Mouse (Mus musculus): Measurements from ENCODE around the gene Araf. TPM values are rescaled to one million over a fixed set of nuclear protein-coding genes. Genes with fewer than 3 reads are reported as not detected.
A peak's percentile ranks its signal among the peaks of the same experiment; 100 is the strongest.
"Not testable (repeated sequence)": the region's sequence is repeated elsewhere in the genome, so short reads cannot be mapped to it uniquely, and the experiment has no call there.

Araf gene
- total RNA-seq (2022), result 100 to 1,000 TPM; 102 to 107 (median 105) TPM

GRCm38 (mm10) chrX:20797681-20798080 is at the start of gene Araf:
Gene Araf (plus strand): TSS chrX:20797814.
- DNase-seq (ENCODE audit: low spot score in 2 of 2), result no peak

GRCm38 (mm10) chrX:20748829-20749228 is 48.8 kb upstream of the Araf start:
- DNase-seq (ENCODE audit: low spot score in 2 of 2), result no peak

GRCm38 (mm10) chrX:20761201-20761600 is 36.4 kb upstream of the Araf start:
- no peak for DNase-seq (ENCODE audit: low spot score in 2 of 2)

- DNase-seq (ENCODE audit: low spot score in 2 of 2), result peak; percentile 67 to 71
These were observed 26.8 kb upstream of the Araf start for GRCm38 (mm10) chrX:20770697-20771381.

- DNase-seq (ENCODE audit: low spot score in 2 of 2), result no peak
These were observed 25.9 kb upstream of the Araf start for GRCm38 (mm10) chrX:20771666-20772065.

- no peak for DNase-seq (ENCODE audit: low spot score in 2 of 2)
These were observed 22.2 kb upstream of the Araf start for GRCm38 (mm10) chrX:20775271-20776016.

GRCm38 (mm10) chrX:20777619-20778018 is 20.0 kb upstream of the Araf start:
- DNase-seq (ENCODE audit: low spot score in 2 of 2), result no peak

- no peak for DNase-seq (ENCODE audit: low spot score in 2 of 2)
These were observed 10.3 kb upstream of the Araf start for GRCm38 (mm10) chrX:20787309-20787708.

GRCm38 (mm10) chrX:20792417-20792816 is 5.2 kb upstream of the Araf start:
- DNase-seq (ENCODE audit: low spot score in 2 of 2), result no peak

- no peak for DNase-seq (ENCODE audit: low spot score in 2 of 2)
These were observed 4.4 kb upstream of the Araf start for GRCm38 (mm10) chrX:20793230-20793629.

GRCm38 (mm10) chrX:20794229-20794628 is 3.4 kb upstream of the Araf start:
- DNase-seq (ENCODE audit: low spot score in 2 of 2), result no peak

GRCm38 (mm10) chrX:20798141-20798796 is 655 bp downstream of the Araf start:
- DNase-seq (ENCODE audit: low spot score in 2 of 2), result peak; percentile 6 to 28

- DNase-seq (ENCODE audit: low spot score in 2 of 2), result no peak
These were observed 1.2 kb downstream of the Araf start for GRCm38 (mm10) chrX:20798797-20799147.

GRCm38 (mm10) chrX:20801456-20801855 is 3.8 kb downstream of the Araf start:
- no peak for DNase-seq (ENCODE audit: low spot score in 2 of 2)

GRCm38 (mm10) chrX:20804301-20804700 is 6.7 kb downstream of the Araf start:
- DNase-seq (ENCODE audit: low spot score in 2 of 2), result not testable (repeated sequence)

- no peak for DNase-seq (ENCODE audit: low spot score in 2 of 2)
These were observed 8.7 kb downstream of the Araf start for GRCm38 (mm10) chrX:20806295-20806694.

GRCm38 (mm10) chrX:20816974-20817373 is 19.4 kb downstream of the Araf start:
- no peak for DNase-seq (ENCODE audit: low spot score in 2 of 2)

- DNase-seq (ENCODE audit: low spot score in 2 of 2), result peak; percentile 57 to 64
These were observed 21.6 kb downstream of the Araf start for GRCm38 (mm10) chrX:20819204-20819628.

GRCm38 (mm10) chrX:20819708-20820426 is 22.3 kb downstream of the Araf start:
- DNase-seq (ENCODE audit: low spot score in 2 of 2), result peak; percentile 42 to 45

- DNase-seq (ENCODE audit: low spot score in 2 of 2), result peak; percentile 43 to 61
These were observed 31.3 kb downstream of the Araf start for GRCm38 (mm10) chrX:20828934-20829333.

GRCm38 (mm10) chrX:20847232-20847631 is 49.6 kb downstream of the Araf start:
- no peak for DNase-seq (ENCODE audit: low spot score in 2 of 2)

- DNase-seq (ENCODE audit: low spot score in 2 of 2), result no peak
These were observed 50.2 kb downstream of the Araf start for GRCm38 (mm10) chrX:20847816-20848215.

Data from gastrocnemius, adult 8-10 months (tissue).